Mouse (Mus musculus) spleen, adult 2 months (tissue): ENCODE data around the gene Nlrp10. TPM values are rescaled to one million over a fixed set of nuclear protein-coding genes. Genes with fewer than 3 reads are reported as not detected.

Experiments
- DNase-seq, 2 experiments: peaks; one replicate each; pipeline versions ENCODE4 v3.0.0 to v3.0.0-alpha.2; 2012 to 2021; ENCODE audit warnings: low spot score in 2 of 2, low read depth in 1 of 2
- H3K27ac ChIP-seq: fragments of 200-500 bp; 2 replicates; pipeline ENCODE4 v1.5.1; 2012; ENCODE audit warnings: low read length, inconsistent platforms; ENCODE audit not compliant: insufficient read depth
- H3K27me3 ChIP-seq: fragments of 200-500 bp; 2 replicates; pipeline ENCODE4 v1.6.1; 2012; ENCODE audit warnings: mild to moderate bottlenecking, moderate library complexity, low read length, inconsistent platforms; ENCODE audit not compliant: control insufficient read depth, insufficient read depth
- H3K36me3 ChIP-seq: fragments of 200-500 bp; 2 replicates; pipeline ENCODE4 v1.6.1; 2012; ENCODE audit warnings: mild to moderate bottlenecking, low read length, inconsistent platforms; ENCODE audit not compliant: control insufficient read depth, insufficient read depth
- H3K4me1 ChIP-seq: fragments of 200-500 bp; 2 replicates; pipeline ENCODE4 v1.6.1; 2011; ENCODE audit warnings: inconsistent platforms; ENCODE audit not compliant: control insufficient read depth, insufficient read depth, insufficient read length
- H3K4me3 ChIP-seq: fragments of 200-500 bp; 2 replicates; pipeline ENCODE4 v1.5.1; 2011; ENCODE audit warnings: mild to moderate bottlenecking, inconsistent platforms; ENCODE audit not compliant: insufficient read depth, insufficient read length; ENCODE audit errors: extremely low read depth
- CTCF ChIP-seq: fragments of 200-500 bp; IDR thresholded peaks from 2 replicates; pipeline ENCODE4 v1.5.1; 2011; ENCODE audit warnings: mild to moderate bottlenecking, inconsistent platforms; ENCODE audit not compliant: insufficient read depth, insufficient read length, insufficient replicate concordance; ENCODE audit errors: extremely low read depth
- POLR2A ChIP-seq: fragments of 200-500 bp; IDR thresholded peaks from 2 replicates; pipeline ENCODE4 v1.6.1; 2011; ENCODE audit warnings: low read depth, low read length, inconsistent platforms
- WGBS: fragments of 180-500 bp; shearing (Covaris S2); methylation state at CpG from one replicate; pipeline ENCODE4 v1.1.7; 2018; 5-methylcytosine and 5-hydroxymethylcytosine counted together
- polyA plus RNA-seq: library from polyadenylated mRNA; depleted of rRNA; stranded (reverse); fragments of >200 nt; gene quantifications from 2 replicates; pipeline ENCODE4 v1.2.3, GENCODE M21; 2012; rRNA removed

Gene Nlrp10
- 0.26 and 0.43 TPM in 2 replicates for polyA plus RNA-seq

DNA sequence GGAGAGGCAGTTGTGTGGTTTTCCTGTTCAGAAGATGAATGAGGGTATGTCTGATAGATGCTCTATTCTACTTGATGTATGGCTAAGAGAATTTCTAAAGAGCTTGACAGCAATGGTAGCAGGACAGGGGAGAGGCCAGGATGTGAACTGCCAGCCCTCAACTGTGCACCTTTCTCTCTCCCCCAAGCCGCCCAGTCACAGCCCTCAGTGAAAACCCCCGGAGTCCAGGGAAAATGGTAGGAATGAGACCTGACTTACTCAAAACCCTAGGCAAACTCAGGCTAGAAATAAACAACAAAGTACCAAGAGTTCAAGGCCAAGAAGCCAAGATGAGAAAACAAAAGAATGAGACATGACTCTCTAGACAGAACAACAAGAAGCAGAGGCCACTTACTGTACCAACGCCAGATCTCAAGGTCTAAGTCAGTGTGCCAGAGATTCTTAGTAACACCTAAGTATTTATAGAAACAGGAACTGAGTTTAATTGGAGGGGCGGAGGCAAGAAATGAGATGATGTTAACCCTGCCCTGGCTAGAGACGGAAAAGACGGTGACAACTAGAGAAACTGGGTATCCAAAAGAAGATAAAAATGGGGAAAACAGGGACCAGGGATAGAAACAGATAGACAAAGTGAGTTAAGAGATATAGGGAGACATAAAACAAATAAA, at the start of gene Nlrp10:
Nlrp10 (minus strand) TSS at position 453 of the 668 bp plus-strand sequence.
- no peaks in the 10 kb centered on the region for H3K27me3 ChIP-seq
- DNase-seq: no peak
- H3K27ac ChIP-seq: no peak within 1 kb of the TSS
- H3K4me1 ChIP-seq: peaks cover 2% of the 10 kb centered on the region; the same call in 1 of the 2 replicates
- peak within 1 kb of the TSS; percentile 31; the same call in 1 of the 2 replicates for H3K4me3 ChIP-seq
- TF ChIP-seq POLR2A (no peak), CTCF (no peak)
- 10% methylated on average over 6 of the region's 6 CpGs for WGBS
- H3K36me3 ChIP-seq: no peaks in the 10 kb centered on the region

GRCm38 (mm10) chr7:108972273-108972672, 42.3 kb upstream of the Nlrp10 start:
- no peaks in the 10 kb centered on the region for H3K36me3 ChIP-seq
- TF ChIP-seq POLR2A: no peak
- WGBS: 76% methylated on average over 6 of the region's 6 CpGs
- no peak overlapping the region for H3K27ac ChIP-seq
- DNase-seq: no peak
- H3K4me1 ChIP-seq: no peaks in the 10 kb centered on the region
- no peak overlapping the region for H3K4me3 ChIP-seq
- H3K27me3 ChIP-seq: no peaks in the 10 kb centered on the region

DNA sequence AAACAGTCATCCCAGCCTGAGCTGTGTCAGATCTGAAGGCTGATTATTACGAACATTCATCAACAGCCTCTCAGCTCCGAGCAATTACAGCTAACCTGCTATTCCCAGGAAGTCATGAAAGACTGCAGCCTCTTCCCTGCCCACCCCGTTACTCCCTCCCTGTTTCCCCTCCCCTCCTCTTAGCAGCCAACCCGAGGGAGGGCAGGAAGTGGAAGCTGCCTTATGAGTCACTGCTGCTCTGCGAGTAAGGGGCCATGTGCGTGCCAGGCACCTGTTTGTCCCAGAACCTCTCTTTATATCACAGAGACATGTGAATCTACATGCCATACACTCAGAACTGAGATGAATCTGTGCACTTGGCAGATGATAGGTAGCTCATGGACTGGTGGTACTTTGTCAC, 38.2 kb upstream of the Nlrp10 start:
- 26% methylated on average over 6 of the region's 6 CpGs for WGBS
- Histone ChIP-seq H3K27ac (no peak overlapping the region), H3K4me3 (no peak overlapping the region), H3K4me1 (no peaks in the 10 kb centered on the region), H3K27me3 (no peaks in the 10 kb centered on the region), H3K36me3 (no peaks in the 10 kb centered on the region)
- TF ChIP-seq CTCF: no peak
- TF ChIP-seq POLR2A: no peak
- no peak for DNase-seq

DNA sequence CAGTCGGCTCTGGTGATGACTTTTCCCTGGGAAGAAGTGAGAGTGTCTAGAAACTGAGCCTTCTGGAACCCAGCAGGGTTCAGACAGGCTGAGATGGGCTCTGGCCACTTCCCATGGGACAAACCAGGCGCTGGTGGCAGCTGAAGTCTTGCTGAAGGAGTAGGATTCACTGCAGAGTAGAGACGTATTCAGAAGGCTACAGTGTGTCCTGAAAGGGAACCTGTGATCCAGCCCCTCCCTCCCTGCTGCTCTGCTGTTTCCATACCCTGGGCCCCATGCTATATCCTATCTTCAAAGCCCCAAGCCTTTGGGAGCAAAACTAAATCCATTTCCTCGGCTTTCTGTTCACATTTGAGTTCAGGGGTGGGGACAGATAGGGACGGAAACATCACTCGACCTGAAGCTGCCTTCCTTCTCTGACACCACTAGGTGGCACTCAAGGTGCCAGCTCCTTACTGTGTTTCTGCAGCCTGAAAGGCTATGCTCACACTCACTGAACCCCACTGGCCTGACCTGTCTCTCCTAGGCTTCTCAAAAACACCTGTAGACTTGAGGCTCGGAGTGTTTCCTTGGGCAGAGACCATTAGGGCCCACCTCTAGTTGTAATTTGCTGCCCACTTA, 36.9 kb upstream of the Nlrp10 start:
- no peak for TF ChIP-seq POLR2A
- TF ChIP-seq CTCF: peak; percentile 67; the same call in 1 of the 2 replicates
- 30% methylated on average over 7 of the region's 7 CpGs for WGBS
- no peak for DNase-seq
- H3K27me3 ChIP-seq: no peaks in the 10 kb centered on the region
- H3K4me1 ChIP-seq: no peaks in the 10 kb centered on the region
- H3K36me3 ChIP-seq: no peaks in the 10 kb centered on the region
- no peak overlapping the region for H3K4me3 ChIP-seq
- no peak overlapping the region for H3K27ac ChIP-seq

DNA sequence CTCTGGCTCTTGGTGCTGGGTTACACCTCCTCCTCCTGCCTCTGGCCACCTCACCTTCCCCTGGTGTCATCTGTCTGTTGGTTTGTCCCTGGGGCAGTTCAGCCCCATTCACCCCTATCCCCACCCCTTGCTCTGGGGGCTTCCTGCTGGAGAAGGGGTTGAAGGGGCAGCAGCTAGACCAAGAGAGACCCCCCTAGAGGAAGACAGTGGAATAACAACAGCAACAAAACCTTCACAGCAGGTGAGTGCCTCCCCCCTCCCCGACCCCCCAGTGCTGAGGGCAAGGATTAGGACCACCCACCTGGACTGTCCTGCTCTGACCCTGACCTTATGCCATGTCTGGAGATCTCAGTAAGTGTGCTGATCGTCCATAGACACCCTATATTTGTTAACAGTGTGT, 36.0 kb upstream of the Nlrp10 start:
- 34% methylated on average over 2 of the region's 2 CpGs for WGBS
- Histone ChIP-seq H3K4me1 (no peaks in the 10 kb centered on the region), H3K36me3 (no peaks in the 10 kb centered on the region), H3K27ac (no peak overlapping the region), H3K27me3 (no peaks in the 10 kb centered on the region), H3K4me3 (no peak overlapping the region)
- TF ChIP-seq POLR2A (no peak), CTCF (no peak)
- DNase-seq: no peak

GRCm38 (mm10) chr7:108957734-108958133, 27.8 kb upstream of the Nlrp10 start:
- Histone ChIP-seq H3K27ac (no peak overlapping the region), H3K36me3 (no peaks in the 10 kb centered on the region), H3K27me3 (no peaks in the 10 kb centered on the region), H3K4me3 (no peak overlapping the region), H3K4me1 (no peaks in the 10 kb centered on the region; the same call in 1 of the 2 replicates)
- DNase-seq: no peak
- 42% methylated on average over 2 of the region's 2 CpGs for WGBS
- no peak for TF ChIP-seq POLR2A

DNA sequence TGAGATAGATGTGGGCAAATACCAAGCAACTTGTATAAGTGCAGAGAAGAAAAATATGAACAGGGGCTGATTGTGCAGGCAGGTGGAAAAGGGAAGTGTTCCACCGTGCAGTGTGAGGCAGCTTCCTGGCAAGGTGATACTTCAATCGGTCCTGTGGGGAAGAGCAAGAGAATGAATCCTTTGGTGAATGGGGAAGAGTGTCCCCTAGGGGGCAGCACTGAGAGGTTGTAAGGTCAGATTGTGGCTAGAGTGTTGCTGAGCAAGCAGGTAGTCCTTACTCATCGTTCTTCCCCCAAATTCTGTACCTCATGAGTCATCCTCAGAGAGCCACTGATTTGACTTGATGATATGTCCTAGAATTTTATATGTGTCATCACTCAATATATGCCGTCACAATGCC, 24.2 kb upstream of the Nlrp10 start:
- Histone ChIP-seq H3K27ac (no peak overlapping the region), H3K27me3 (peaks cover 13% of the 10 kb centered on the region; the same call in 1 of the 2 replicates), H3K36me3 (no peaks in the 10 kb centered on the region), H3K4me3 (no peak overlapping the region), H3K4me1 (peaks cover 5% of the 10 kb centered on the region)
- TF ChIP-seq POLR2A (no peak), CTCF (no peak)
- DNase-seq: no peak
- WGBS: 43% methylated on average over 4 of the region's 4 CpGs
